Comparison of ENCODE assay signal across 9 mouse cellular contexts in genomic region chr9:58578669-58579068, GRCm38 (mm10). TPM values are rescaled to one million over a fixed set of nuclear protein-coding genes. Genes with fewer than 3 reads are reported as not detected.
DNase-seq lines count a peak whose midpoint lies in the region; ATAC-seq and TF ChIP-seq lines count a peak whose summit lies in the region.
"Had no signal": no experiment of that assay in that cellular context is flagged by ENCODE, and none has a peak within 500 bp of the region (broad histone marks: within the 10 kb centered on the region; RNA-seq: fewer than 3 reads in every experiment).

No protein-coding gene starts in this region.

- DNase-seq in hindbrain, embryonic 14.5 days (ENCODE audit: low spot score): peak; percentile 69
- peak; percentile 81 to 85 for DNase-seq in adrenal gland, adult 18-20 months (ENCODE audit: low spot score in 2 of 2)
- peak; percentile 92 for DNase-seq in embryo, embryonic 10.5 days (ENCODE audit: low spot score)
- DNase-seq in heart, postnatal 0 days (ENCODE audit: low spot score): peak; percentile 89
- peak; percentile 48 to 81 for DNase-seq in left cerebral cortex, adult 8-10 months (ENCODE audit: low spot score in 2 of 2)
- peak; percentile 78 for DNase-seq in neural tube, embryonic 11.5 days (ENCODE audit: low spot score)
- DNase-seq in testis, postnatal 14 days (ENCODE audit: low spot score): peak; percentile 80

- H3K4me1 ChIP-seq in hindbrain, embryonic 14.5 days (replicated peaks; ENCODE audit: control insufficient read depth, insufficient read depth, low read length): peaks cover 8% of the 10 kb centered on the region; the same call in 1 of the 2 replicates
- peaks cover 5% of the 10 kb centered on the region for H3K4me1 ChIP-seq in hindbrain, embryonic 12.5 days
- H3K4me1 ChIP-seq in heart, postnatal 0 days (ENCODE audit: control insufficient read depth, insufficient read depth): peaks cover 3% of the 10 kb centered on the region; the same call in 1 of the 2 replicates
- H3K4me1 ChIP-seq in neural tube, embryonic 11.5 days (ENCODE audit: control insufficient read depth, insufficient read depth, low read length): peaks cover under 1% of the 10 kb centered on the region; the same call in 1 of the 2 replicates

- ATAC-seq in hindbrain, embryonic 14.5 days (ENCODE audit: low FRiP score): no peak
- no peak for ATAC-seq in hindbrain, embryonic 12.5 days (ENCODE audit: low FRiP score)
- ATAC-seq in heart, postnatal 0 days (ENCODE audit: insufficient read depth, low read depth): no peak
- ATAC-seq in neural tube, embryonic 11.5 days (ENCODE audit: insufficient read depth, low FRiP score, low TSS enrichment): no peak

- H3K4me2 ChIP-seq in hindbrain, embryonic 14.5 days (replicated peaks): no peak overlapping the region
- no peak overlapping the region for H3K4me2 ChIP-seq in hindbrain, embryonic 12.5 days (replicated peaks)
- H3K4me2 ChIP-seq in heart, postnatal 0 days (ENCODE audit: low read depth, low read length): no peak overlapping the region
- no peak overlapping the region for H3K4me2 ChIP-seq in neural tube, embryonic 11.5 days (ENCODE audit: low read depth)

- H3K36me3 ChIP-seq in hindbrain, embryonic 14.5 days (replicated peaks; ENCODE audit: control insufficient read depth, insufficient read depth): no peaks in the 10 kb centered on the region
- H3K36me3 ChIP-seq in hindbrain, embryonic 12.5 days: no peaks in the 10 kb centered on the region
- H3K36me3 ChIP-seq in heart, postnatal 0 days (replicated peaks; ENCODE audit: control insufficient read depth, insufficient read depth, low read length): no peaks in the 10 kb centered on the region
- H3K36me3 ChIP-seq in neural tube, embryonic 11.5 days (ENCODE audit: control insufficient read depth, insufficient read depth, low read length): no peaks in the 10 kb centered on the region

- H3K9ac ChIP-seq in hindbrain, embryonic 14.5 days: no peak overlapping the region
- no peak overlapping the region for H3K9ac ChIP-seq in hindbrain, embryonic 12.5 days
- no peak overlapping the region for H3K9ac ChIP-seq in heart, postnatal 0 days (replicated peaks; ENCODE audit: low read depth, low read length)
- no peak overlapping the region for H3K9ac ChIP-seq in neural tube, embryonic 11.5 days (ENCODE audit: low read length)

- peak; percentile 99 for TF ChIP-seq CTCF in heart, postnatal 0 days (IDR thresholded peaks at IDR 0.05; ENCODE audit: low read depth)

- no peak overlapping the region for H3K27ac ChIP-seq in hindbrain, embryonic 14.5 days
- H3K27ac ChIP-seq in hindbrain, embryonic 12.5 days: no peak overlapping the region
- H3K27ac ChIP-seq in heart, postnatal 0 days (ENCODE audit: low read depth): no peak overlapping the region
- no peak overlapping the region for H3K27ac ChIP-seq in neural tube, embryonic 11.5 days (ENCODE audit: low read depth, low read length)

- H3K9me3 ChIP-seq in hindbrain, embryonic 14.5 days (ENCODE audit: control insufficient read depth, low read length): no peaks in the 10 kb centered on the region
- no peaks in the 10 kb centered on the region for H3K9me3 ChIP-seq in hindbrain, embryonic 12.5 days (replicated peaks)
- no peaks in the 10 kb centered on the region for H3K9me3 ChIP-seq in heart, postnatal 0 days (replicated peaks; ENCODE audit: control insufficient read depth, low read length)
- no peaks in the 10 kb centered on the region for H3K9me3 ChIP-seq in neural tube, embryonic 11.5 days (ENCODE audit: control insufficient read depth, low read length)

- WGBS in hindbrain, embryonic 14.5 days: 22% methylated on average over 3 of the region's 3 CpGs
- WGBS in hindbrain, embryonic 12.5 days: 29% methylated on average over 3 of the region's 3 CpGs
- 13% methylated on average over 3 of the region's 3 CpGs for WGBS in heart, postnatal 0 days
- 30% methylated on average over 3 of the region's 3 CpGs for WGBS in neural tube, embryonic 11.5 days

- TF ChIP-seq EP300 in heart, postnatal 0 days (IDR thresholded peaks at IDR 0.05; ENCODE audit: low read depth): no peak

- no peak overlapping the region for H3K4me3 ChIP-seq in hindbrain, embryonic 14.5 days (replicated peaks; ENCODE audit: low read length)
- H3K4me3 ChIP-seq in hindbrain, embryonic 12.5 days: no peak overlapping the region
- no peak overlapping the region for H3K4me3 ChIP-seq in heart, postnatal 0 days (ENCODE audit: low read depth, low read length)
- no peak overlapping the region for H3K4me3 ChIP-seq in neural tube, embryonic 11.5 days (ENCODE audit: low read depth, low read length)
- H3K4me3 ChIP-seq: erythroblast, embryonic 14.5 days had no signal

- no peaks in the 10 kb centered on the region for H3K27me3 ChIP-seq in hindbrain, embryonic 14.5 days (ENCODE audit: control insufficient read depth, insufficient read depth, low read length)
- H3K27me3 ChIP-seq in hindbrain, embryonic 12.5 days: no peaks in the 10 kb centered on the region
- no peaks in the 10 kb centered on the region for H3K27me3 ChIP-seq in heart, postnatal 0 days (ENCODE audit: control insufficient read depth, insufficient read depth, low read length)
- no peaks in the 10 kb centered on the region for H3K27me3 ChIP-seq in neural tube, embryonic 11.5 days (ENCODE audit: control insufficient read depth, insufficient read depth, low read length)

RNA-seq across cellular contexts. Expression of gene Nptn, which starts 3.4 kb away (rescaled TPM):
- polyA plus RNA-seq in hindbrain, embryonic 14.5 days (2014; fragmentation: Nextera tagmentation; extraction: Ambion mirVana): 209 and 250 TPM in 2 replicates
- 90.2 and 92.1 TPM in 2 replicates for polyA plus RNA-seq in hindbrain, embryonic 12.5 days (2016; fragmentation: Nextera tagmentation; extraction: Ambion mirVana)
- 100 to 1,000 TPM; 154 to 157 TPM for total RNA-seq in adrenal gland, adult 18-20 months (2021)
- 234 and 402 TPM in 2 replicates for total RNA-seq in heart, postnatal 0 days (2014; rRNA removed; ENCODE audit: low replicate concordance)
- 96.5 and 101 TPM in 2 replicates for polyA plus RNA-seq in heart, postnatal 0 days (2015; fragmentation: Nextera tagmentation; extraction: Ambion mirVana)
- 100 to 1,000 TPM; 856 to 995 (median 934) TPM for total RNA-seq in left cerebral cortex, adult 8-10 months (2022)
- polyA plus RNA-seq in neural tube, embryonic 11.5 days (2014; fragmentation: Nextera tagmentation; extraction: Ambion mirVana): 72.9 and 85.0 TPM in 2 replicates

RNA-seq across cellular contexts. Expression of gene Cd276, which starts 23.4 kb away (rescaled TPM):
- 33.4 and 37.6 TPM in 2 replicates for polyA plus RNA-seq in hindbrain, embryonic 14.5 days (2014; fragmentation: Nextera tagmentation; extraction: Ambion mirVana)
- polyA plus RNA-seq in hindbrain, embryonic 12.5 days (2016; fragmentation: Nextera tagmentation; extraction: Ambion mirVana): 45.9 and 48.9 TPM in 2 replicates
- total RNA-seq in adrenal gland, adult 18-20 months (2021): 1 to 10 TPM; 7.0 to 8.1 TPM
- total RNA-seq in heart, postnatal 0 days (2014; rRNA removed; ENCODE audit: low replicate concordance): 14.2 and 27.6 TPM in 2 replicates
- 13.1 and 14.5 TPM in 2 replicates for polyA plus RNA-seq in heart, postnatal 0 days (2015; fragmentation: Nextera tagmentation; extraction: Ambion mirVana)
- total RNA-seq in left cerebral cortex, adult 8-10 months (2022): 1 to 10 TPM; 7.8 to 9.5 (median 8.7) TPM
- 39.1 and 40.2 TPM in 2 replicates for polyA plus RNA-seq in neural tube, embryonic 11.5 days (2014; fragmentation: Nextera tagmentation; extraction: Ambion mirVana)
- polyA plus RNA-seq: erythroblast, embryonic 14.5 days had no signal
